Mouse (Mus musculus) heart, adult 8-10 months (tissue): ENCODE results near the gene Galc. TPM values are rescaled to one million over a fixed set of nuclear protein-coding genes. Genes with fewer than 3 reads are reported as not detected.
"Not testable (repeated sequence)": the region's sequence is repeated elsewhere in the genome, so short reads cannot be mapped to it uniquely, and the experiment has no call there.

Source experiments
- DNase-seq: peaks from one replicate; pipeline ENCODE4 v3.0.0; 2022; ENCODE audit warnings: low spot score
- total RNA-seq, 4 experiments: library from RNA; stranded (reverse); gene quantifications; 2 replicates each; pipeline ENCODE4 v1.2.4; 2022

The Galc gene
- total RNA-seq, 4 experiments from 2014 or later: 7.6 to 9.6 (median 8.0) TPM

- no peak for DNase-seq
Observed at GRCm38 (mm10) chr12:98255373-98255995, 3.8 kb downstream of the Galc start.

- DNase-seq: no peak
Observed at GRCm38 (mm10) chr12:98252417-98252816, 6.8 kb downstream of the Galc start.

GRCm38 (mm10) chr12:98250327-98250726, 8.9 kb downstream of the Galc start:
- no peak for DNase-seq

DNA sequence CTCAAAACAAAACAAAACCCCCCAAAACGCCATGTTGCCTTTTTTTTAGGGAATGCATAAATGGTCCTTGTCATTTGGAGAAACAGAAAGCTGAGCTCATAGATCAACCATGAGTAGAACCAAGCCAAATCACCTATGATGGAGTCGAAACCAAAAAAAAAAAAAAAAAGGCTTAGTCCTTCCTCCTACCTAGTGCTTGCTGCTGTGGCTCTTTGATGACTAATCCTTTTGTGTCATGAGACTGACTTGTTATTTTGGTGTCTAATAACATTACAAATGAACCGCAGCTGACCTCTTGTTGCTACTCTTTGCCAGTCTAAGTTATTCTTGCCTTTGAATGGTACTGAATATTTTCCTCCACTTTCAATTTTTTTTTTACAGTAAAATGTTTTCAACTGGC, 9.6 kb downstream of the Galc start:
- no peak for DNase-seq

DNA sequence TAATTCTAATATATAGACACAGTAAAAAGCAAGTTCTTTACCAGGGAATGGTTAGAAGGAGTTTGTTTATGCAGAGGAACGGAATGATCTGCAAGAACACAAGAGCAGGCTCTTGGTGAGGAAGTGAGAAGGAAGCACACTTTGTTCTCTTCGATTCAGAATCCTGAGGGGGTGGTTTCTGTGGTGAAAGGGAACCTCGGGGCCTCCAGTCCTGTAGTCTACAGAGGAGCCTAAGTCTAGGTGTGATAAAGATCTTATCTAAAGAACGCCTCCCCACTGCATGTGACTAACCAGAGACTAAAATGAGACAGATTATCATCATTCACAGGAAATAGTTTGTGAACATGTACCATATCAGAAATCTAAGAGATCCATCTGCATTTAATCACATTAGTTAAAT, 12.4 kb downstream of the Galc start:
- no peak for DNase-seq

- no peak for DNase-seq
Observed at GRCm38 (mm10) chr12:98244865-98245264, 14.4 kb downstream of the Galc start.

- DNase-seq: no peak
Observed at GRCm38 (mm10) chr12:98244161-98244560, 15.1 kb downstream of the Galc start.

DNA sequence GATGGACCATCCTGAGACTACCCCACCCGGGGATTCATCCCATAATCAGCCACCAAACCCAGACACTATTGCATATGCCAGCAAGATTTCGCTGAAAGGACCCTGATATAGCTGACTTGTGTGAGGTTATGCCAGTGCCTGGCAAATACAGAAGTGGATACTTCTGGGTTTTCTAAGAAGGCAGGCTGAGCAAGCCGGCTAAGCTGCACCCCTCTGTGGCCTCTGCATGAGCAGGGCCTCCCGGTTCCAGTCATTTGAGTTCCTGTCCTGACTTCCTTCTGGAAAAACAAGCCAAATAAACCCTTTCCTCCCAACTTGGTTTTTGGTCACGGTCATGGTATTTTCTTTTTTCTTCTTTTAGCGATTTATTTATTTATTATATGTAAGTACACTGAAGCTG, 20.8 kb downstream of the Galc start:
- not testable (repeated sequence) for DNase-seq

DNA sequence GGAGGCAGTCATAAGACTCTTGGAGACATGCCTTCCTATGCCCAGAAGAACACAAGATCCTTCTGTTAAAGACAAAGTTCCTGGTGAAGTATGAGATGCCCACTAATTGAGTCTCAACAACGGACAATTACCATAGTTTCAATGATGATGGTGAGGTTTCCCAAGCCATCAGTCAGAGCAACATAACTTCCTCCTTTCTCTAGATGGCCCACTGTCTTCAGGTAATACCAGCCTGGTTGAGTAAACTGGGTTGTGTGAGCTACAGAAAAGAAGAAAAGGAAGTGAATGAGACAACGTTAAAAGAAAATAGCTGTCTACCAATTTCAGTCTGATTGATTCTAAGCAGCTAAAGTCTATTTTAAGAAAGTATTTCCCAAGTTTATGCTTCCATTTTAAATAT, 32.2 kb downstream of the Galc start:
- no peak for DNase-seq

DNA sequence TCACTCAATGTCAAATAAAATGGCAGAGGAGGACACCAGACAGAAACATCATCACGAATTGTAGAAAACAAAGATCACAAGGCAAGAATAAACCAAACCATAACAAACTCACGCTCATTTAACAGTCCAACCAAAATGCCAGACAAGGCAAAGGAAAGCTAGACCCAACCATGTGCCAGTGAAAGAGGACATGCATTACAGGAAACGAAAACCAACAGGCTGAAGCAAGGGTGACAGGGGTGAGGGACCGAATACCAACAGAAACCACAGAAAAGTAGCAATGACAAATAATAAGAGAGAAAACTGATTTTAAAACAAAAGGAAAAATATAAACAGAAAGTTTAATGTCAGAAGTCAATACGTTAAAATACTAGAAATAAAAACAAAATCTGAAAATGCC, 36.0 kb downstream of the Galc start:
- DNase-seq: no peak

DNA sequence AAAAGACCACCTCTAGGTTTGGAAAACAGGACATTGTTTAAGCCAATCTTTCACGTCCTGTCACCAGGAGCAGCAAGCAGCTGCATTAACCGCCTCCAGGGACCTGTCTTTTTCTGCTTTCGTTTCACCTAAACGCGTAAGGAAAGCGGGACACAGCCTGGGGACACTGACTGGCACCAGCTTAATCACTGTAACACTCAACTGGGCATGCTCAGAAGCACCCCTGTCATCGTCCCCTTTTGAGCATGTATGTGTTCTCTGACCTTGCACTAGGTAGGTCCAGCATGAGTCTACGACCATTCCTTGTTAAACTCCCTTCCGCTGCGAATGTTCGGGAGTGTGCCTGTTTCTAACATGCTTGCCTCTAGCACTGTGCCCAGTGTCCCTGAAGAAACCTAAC, 42.8 kb downstream of the Galc start:
- no peak for DNase-seq

GRCm38 (mm10) chr12:98215512-98215911, 43.7 kb downstream of the Galc start:
- no peak for DNase-seq

GRCm38 (mm10) chr12:98214191-98214590, 45.1 kb downstream of the Galc start:
- DNase-seq: no peak

- no peak for DNase-seq
Observed at GRCm38 (mm10) chr12:98213791-98214190, 45.5 kb downstream of the Galc start.

DNA sequence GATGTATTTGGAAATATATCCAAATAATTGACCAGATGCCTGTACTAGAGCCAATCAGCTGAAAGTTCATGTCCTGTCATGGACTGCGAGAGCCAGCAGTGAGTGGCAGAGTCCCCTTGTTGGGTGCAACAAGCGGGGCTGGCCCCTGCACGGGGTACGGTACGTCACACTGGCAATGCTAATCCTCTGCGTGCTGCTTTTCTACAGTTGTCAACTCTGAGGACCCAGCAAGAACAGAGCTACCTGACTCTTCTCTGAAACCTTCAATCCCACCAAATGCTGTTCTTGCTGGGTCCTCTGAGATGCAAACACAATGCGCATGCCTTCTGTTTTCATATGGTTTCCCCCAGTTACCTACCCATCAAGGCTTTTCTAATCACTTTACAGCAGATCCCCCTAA, 45.9 kb downstream of the Galc start:
- DNase-seq: no peak

DNA sequence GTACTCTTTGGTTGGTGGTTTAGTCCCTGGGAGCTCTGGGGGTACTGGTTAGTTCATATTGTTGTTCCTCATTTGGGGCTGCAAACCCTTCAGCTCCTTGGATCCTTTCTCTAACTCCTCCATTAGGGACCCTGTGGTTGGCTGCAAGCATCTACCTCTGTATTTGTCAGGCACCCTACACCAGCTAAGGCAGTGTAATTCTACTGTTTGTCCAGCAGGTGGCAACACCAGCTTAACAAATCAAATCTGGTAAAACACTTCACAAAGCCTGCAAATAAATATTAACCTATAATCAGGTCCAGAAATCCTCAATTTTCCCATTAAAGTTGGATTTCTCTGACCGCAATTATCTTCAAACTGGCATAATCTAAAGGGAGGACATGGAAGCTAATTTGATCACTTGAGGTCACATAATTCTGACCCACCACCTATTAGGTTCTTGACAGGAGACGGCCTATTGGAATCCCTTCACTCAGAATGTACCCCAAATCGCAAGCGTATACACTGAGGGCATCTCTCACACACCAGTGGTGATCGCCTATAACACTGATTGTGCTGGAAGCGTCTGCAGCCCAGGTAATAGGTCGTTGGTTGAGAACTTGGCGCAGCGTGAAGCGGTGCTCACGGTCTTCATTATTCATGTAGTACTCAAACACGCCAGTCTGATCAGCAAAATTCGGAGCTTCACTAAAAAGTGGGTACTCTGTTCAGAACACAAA, 46.6 kb downstream of the Galc start:
- DNase-seq: peak; percentile 13

DNA sequence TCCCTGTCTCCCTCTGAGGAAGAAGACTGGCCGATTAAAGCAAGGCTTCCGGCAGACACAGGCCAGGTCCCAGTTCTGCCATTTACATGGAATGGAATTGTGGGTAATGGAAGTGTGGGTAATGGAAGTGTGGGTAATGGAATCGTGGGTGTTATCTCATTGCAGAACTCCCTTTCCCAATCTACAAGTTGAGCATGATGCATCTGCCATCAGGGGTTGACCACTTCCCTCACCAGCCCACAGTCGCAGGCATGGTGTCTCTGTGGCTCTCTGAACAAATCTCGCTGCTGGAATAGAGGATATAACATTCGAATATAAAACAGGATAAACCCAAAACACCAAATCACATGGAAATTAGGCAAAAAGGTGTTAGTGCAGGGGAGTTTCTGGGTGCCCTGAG, 48.8 kb downstream of the Galc start:
- no peak for DNase-seq

- no peak for DNase-seq
Observed at GRCm38 (mm10) chr12:98208104-98208503, 51.2 kb downstream of the Galc start.

DNA sequence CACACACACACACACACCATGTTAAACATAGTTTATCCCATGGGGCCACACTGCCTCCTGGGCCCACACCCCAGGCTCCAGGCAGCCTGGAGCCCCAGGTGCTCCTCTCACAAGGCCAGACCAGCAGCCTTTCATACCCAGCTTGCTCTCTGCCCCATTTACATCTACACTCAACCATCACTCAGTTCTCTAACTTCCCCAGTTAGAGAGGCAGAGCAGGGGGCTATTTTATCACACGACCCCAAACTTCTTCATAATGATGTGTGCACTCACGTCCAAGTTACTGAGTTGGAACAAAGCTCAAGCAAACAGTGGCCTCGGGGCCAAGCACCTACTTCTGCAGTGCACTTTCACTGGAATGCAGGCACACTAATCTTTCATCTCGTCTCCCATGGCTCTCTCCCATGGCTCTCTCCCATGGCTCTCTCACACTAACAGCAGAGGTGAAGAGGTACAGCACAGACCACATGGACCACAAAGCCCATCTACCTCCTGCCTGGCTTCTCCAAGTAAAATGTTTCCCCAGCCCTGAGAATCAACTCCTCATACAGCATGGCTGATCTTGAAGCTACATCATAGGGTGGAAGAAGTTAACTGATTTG, 53.7 kb downstream of the Galc start:
- DNase-seq: no peak

DNA sequence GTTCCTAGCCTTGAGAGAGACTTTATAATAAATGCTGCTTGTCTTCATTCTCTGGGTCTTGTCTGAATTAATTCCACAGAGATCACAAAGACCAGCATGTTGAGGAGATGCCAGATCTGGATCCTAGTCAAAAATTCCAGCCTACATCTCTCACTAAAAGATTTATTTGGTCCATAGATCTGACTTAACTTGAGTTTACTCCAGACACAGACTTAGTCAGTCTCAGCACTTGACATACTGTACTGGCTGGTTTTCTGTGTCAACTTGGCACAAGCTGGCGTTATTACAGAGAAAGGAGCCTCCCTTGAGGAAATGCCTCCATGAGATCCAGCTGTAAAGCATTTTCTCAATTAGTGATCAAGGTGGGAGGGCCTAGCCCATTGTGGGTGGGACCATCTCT, 61.9 kb downstream of the Galc start:
- no peak for DNase-seq

DNA sequence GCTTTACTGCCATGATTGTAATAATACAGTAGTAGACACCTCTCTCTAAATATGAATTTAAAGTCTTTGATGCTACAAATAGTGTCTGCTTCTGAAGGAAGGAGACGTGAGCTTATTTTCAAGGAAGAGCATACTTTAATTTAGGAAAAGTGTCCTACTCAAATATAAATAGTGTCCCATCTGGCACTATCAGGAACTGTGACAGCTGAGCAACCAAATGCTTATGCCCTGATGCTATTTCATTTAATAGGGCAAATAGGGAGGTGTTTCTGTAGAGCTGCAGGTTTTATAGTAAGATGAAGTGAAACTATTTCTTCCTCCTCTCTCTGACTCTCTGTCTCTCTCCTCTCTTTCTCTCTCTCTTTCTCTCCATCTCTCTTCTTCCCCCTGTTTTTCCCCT, 69.1 kb downstream of the Galc start:
- no peak for DNase-seq

GRCm38 (mm10) chr12:98189096-98189495, 70.2 kb downstream of the Galc start:
- DNase-seq: no peak

DNA sequence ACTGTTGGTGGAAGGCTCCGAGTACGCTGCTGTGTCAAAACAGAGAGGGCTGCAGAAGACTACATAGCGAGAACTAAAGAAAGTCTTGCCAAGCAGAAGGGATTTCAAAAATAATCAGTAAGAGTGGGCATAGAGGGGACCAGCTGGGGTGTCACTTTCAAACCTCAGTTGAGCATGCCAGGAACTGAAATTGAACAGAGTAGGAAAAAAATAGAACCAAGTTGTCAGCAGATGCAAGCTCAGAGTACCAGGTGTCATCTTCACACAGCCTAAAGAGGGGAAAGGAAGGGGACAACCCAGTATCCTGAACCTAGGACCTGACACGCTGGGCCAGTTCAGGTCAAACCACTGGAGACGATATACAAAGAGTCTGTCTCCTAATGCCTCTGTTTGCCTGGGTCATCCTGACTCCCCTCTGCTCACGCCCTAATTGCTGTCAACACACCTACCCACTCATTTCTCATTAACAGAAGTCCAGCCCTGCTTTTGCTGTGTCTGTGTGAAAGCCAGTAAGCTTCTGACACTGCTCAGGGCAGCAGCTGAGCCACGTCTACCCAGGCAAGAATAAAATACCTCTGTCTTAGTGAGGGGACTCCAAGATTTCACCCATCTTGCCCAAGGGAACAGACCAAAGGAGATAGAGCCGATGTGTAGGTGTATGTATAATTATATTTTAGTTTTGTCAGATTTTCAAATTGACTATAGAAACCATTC, 71.9 kb downstream of the Galc start:
- DNase-seq: no peak
